Mouse (Mus musculus) megakaryocyte, embryonic 14.5 days (primary cell): ENCODE results near the gene Tha1.

Experiments
- FLI1 ChIP-seq: IDR thresholded peaks from 2 replicates; pipeline ENCODE4 v1.6.1; 2012; ENCODE audit warnings: low read length, inconsistent platforms, mixed read lengths
- GATA1 ChIP-seq: IDR thresholded peaks from 3 replicates; pipeline ENCODE4 v1.6.1; 2012; ENCODE audit warnings: mixed read lengths, low read length, inconsistent platforms, borderline replicate concordance

- TF ChIP-seq GATA1 (no peak), FLI1 (no peak)
These were observed 49.0 kb downstream of the Tha1 start for GRCm38 (mm10) chr11:117824060-117824969.
